Mouse (Mus musculus) cerebellum, adult 18-20 months (tissue): ENCODE measurements around the gene Kif12.

Source experiments
- DNase-seq, 2 experiments: peaks; one replicate each; pipeline ENCODE4 v3.0.0; 2021

Gene Kif12

GRCm38 (mm10) chr4:63156726-63157634 lies 15.0 kb downstream of the Kif12 start:
- DNase-seq, result no peak

GRCm38 (mm10) chr4:63155596-63155995 lies 16.3 kb downstream of the Kif12 start:
- DNase-seq, result no peak

- DNase-seq, result no peak
These were observed 17.2 kb downstream of the Kif12 start, which contains the start of gene Ambp for GRCm38 (mm10) chr4:63154699-63155098. Ambp (minus strand) TSS chr4:63154799.

- no peak for DNase-seq
These were observed 17.9 kb downstream of the Kif12 start for GRCm38 (mm10) chr4:63154028-63154427.

- DNase-seq, result no peak
These were observed 20.8 kb downstream of the Kif12 start for GRCm38 (mm10) chr4:63151127-63151526.

- no peak for DNase-seq
These were observed 24.7 kb downstream of the Kif12 start for GRCm38 (mm10) chr4:63147268-63147667.

- DNase-seq, result no peak
These were observed 41.9 kb downstream of the Kif12 start for GRCm38 (mm10) chr4:63129891-63130624.

GRCm38 (mm10) chr4:63124861-63125466 lies 47.0 kb downstream of the Kif12 start:
- DNase-seq, result no peak

- DNase-seq, result peak; percentile 68 to 79
These were observed 53.1 kb downstream of the Kif12 start for GRCm38 (mm10) chr4:63118639-63119437.
